Mouse (Mus musculus): ENCODE measurements around the gene Gm10670. TPM values are rescaled to one million over a fixed set of nuclear protein-coding genes. Genes with fewer than 3 reads are reported as not detected.
"Not testable (repeated sequence)": the region's sequence is repeated elsewhere in the genome, so short reads cannot be mapped to it uniquely, and the experiment has no call there.

Gene Gm10670
- not detected in 2 replicates for polyA plus RNA-seq (2012; rRNA removed)

- not testable (repeated sequence) for DNase-seq (ENCODE audit: low read depth)
Observed at GRCm38 (mm10) chr7:20474825-20475224, at the start of gene Gm10670. Gene Gm10670, minus strand, starts transcription at chr7:20474925.

- DNase-seq (ENCODE audit: low read depth), result not testable (repeated sequence)
Observed at GRCm38 (mm10) chr7:20510434-20510833, 35.7 kb upstream of the Gm10670 start, which contains the start of gene Vmn1r103. Gene Vmn1r103, minus strand, starts transcription at chr7:20510534.

GRCm38 (mm10) chr7:20442493-20442892, 32.2 kb downstream of the Gm10670 start, which contains the start of gene Vmn1r101:
Gene Vmn1r101, minus strand, starts transcription at chr7:20442593.
- DNase-seq (ENCODE audit: low read depth), result not testable (repeated sequence)

Other genes starting within 250 kb of the Gm10670 start
- gene Gm4498, start 241.1 kb downstream of the Gm10670 start, polyA plus RNA-seq (2012; rRNA removed), result not detected in 2 replicates
- gene Gm5890, start 212.1 kb downstream of the Gm10670 start, polyA plus RNA-seq (2012; rRNA removed), result not detected in 2 replicates
- gene Gm4133, start 140.9 kb downstream of the Gm10670 start, polyA plus RNA-seq (2012; rRNA removed), result not detected in 2 replicates
- gene Gm5728, start 99.5 kb downstream of the Gm10670 start, polyA plus RNA-seq (2012; rRNA removed), result not detected in 2 replicates
- not detected in 2 replicates for gene Vmn1r100, start 57.0 kb downstream of the Gm10670 start, polyA plus RNA-seq (2012; rRNA removed)
- gene Vmn1r101, start 32.3 kb downstream of the Gm10670 start, polyA plus RNA-seq (2012; rRNA removed), result not detected in 2 replicates
- gene Vmn1r103, start 35.6 kb upstream of the Gm10670 start, polyA plus RNA-seq (2012; rRNA removed), result not detected in 2 replicates
- gene Vmn1r104, start 58.9 kb upstream of the Gm10670 start, polyA plus RNA-seq (2012; rRNA removed), result not detected in 2 replicates
- not detected in 2 replicates for gene Gm5726, start 70.8 kb upstream of the Gm10670 start, polyA plus RNA-seq (2012; rRNA removed)
- not detected in 2 replicates for gene Gm4141, start 101.3 kb upstream of the Gm10670 start, polyA plus RNA-seq (2012; rRNA removed)
- gene Gm4513, start 124.1 kb upstream of the Gm10670 start, polyA plus RNA-seq (2012; rRNA removed), result not detected in 2 replicates
- gene Vmn1r107, start 194.0 kb upstream of the Gm10670 start, polyA plus RNA-seq (2012; rRNA removed), result not detected in 2 replicates
- not detected in 2 replicates for gene Vmn1r111, start 228.3 kb upstream of the Gm10670 start, polyA plus RNA-seq (2012; rRNA removed)